Mouse (Mus musculus): ENCODE results near the gene Cntn1. TPM values are rescaled to one million over a fixed set of nuclear protein-coding genes. Genes with fewer than 3 reads are reported as not detected.

Gene Cntn1
- polyA plus RNA-seq, 1 experiment from 2014 or later = 3.1 TPM

DNA sequence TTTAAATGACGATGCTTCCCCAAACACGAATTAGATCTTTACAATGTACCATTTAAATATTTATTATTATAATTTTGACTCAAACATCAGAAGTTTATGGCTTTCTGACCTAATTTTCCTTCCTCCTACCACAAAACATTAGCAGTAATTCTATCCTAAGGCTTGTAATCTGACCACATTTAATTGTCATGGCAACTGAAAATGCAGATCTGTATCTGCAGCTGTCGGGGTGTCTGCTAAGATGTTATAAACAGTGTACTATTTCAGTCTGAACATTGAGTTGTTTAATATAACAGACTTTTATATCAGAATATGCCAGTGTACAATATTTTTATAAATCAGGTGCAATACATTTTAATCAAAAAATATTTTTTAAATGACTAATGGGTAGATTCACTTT, 10.0 kb downstream of the Cntn1 start:
- Histone ChIP-seq H3K4me1 (no peaks in the 10 kb centered on the region), H3K36me3 (no peaks in the 10 kb centered on the region), H3K27ac (no peak overlapping the region), H3K4me2 (replicated peaks) (no peak overlapping the region), H3K4me3 (no peak overlapping the region), H3K9ac (no peak overlapping the region), H3K27me3 (no peaks in the 10 kb centered on the region), H3K9me3 (no peaks in the 10 kb centered on the region)
- no peak for ATAC-seq (ENCODE audit: insufficient number of reproducible peaks, insufficient read depth, low FRiP score, low TSS enrichment)
- 55% methylated on average over 3 of the region's 3 CpGs for WGBS

DNA sequence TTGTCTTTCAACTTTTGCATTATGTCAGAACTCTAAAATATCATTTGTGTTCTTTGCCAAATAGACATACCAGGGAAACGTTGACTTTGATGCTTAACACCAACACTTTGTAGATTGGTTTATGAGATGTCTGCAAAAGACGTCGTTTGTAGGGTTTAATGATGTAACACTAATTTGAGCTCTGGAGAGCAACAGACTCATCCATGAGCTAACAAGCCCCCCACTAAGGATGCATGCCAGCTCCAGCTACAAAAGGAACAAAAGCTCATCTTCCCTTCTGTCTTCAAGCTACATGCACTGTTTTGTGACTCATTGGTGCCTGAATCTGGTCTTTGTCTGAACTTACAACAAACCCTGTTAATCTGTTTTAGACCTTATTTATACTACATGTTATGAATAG, 28.5 kb downstream of the Cntn1 start:
- ATAC-seq (ENCODE audit: insufficient number of reproducible peaks, insufficient read depth, low FRiP score, low TSS enrichment) = no peak
- Histone ChIP-seq H3K36me3 (no peaks in the 10 kb centered on the region), H3K9me3 (no peaks in the 10 kb centered on the region), H3K4me1 (no peaks in the 10 kb centered on the region), H3K4me2 (replicated peaks) (no peak overlapping the region), H3K27ac (no peak overlapping the region), H3K4me3 (no peak overlapping the region), H3K27me3 (no peaks in the 10 kb centered on the region), H3K9ac (no peak overlapping the region)
- 79% methylated on average over 3 of the region's 3 CpGs for WGBS

DNA sequence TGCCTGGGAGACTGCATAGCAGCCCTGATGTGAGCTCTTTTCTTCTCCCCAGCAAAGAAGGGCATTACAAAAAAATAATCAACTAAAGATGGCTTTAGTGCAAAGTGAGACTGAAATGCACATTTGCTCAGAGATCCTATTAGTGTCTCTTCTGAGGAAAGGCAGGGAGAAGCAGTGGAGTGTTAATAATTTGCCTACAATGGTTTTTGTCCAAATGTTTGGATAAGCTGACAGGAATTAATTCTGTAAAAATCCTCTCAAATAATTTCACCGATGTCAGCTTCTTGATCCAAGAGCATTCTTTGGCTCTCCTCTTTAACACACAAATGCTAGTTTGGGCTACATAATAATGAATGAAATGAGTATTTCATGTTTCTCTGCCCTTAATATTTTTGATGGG, 34.9 kb downstream of the Cntn1 start:
- H3K9me3 ChIP-seq = no peaks in the 10 kb centered on the region
- no peak overlapping the region for H3K4me3 ChIP-seq
- H3K27me3 ChIP-seq = no peaks in the 10 kb centered on the region
- H3K27ac ChIP-seq = no peak overlapping the region
- no peaks in the 10 kb centered on the region for H3K4me1 ChIP-seq
- no peak for ATAC-seq (ENCODE audit: insufficient number of reproducible peaks, insufficient read depth, low FRiP score, low TSS enrichment)
- H3K4me2 ChIP-seq (replicated peaks) = no peak overlapping the region
- no peaks in the 10 kb centered on the region for H3K36me3 ChIP-seq
- no peak overlapping the region for H3K9ac ChIP-seq
- 71% methylated on average over 1 of the region's 1 CpGs for WGBS

DNA sequence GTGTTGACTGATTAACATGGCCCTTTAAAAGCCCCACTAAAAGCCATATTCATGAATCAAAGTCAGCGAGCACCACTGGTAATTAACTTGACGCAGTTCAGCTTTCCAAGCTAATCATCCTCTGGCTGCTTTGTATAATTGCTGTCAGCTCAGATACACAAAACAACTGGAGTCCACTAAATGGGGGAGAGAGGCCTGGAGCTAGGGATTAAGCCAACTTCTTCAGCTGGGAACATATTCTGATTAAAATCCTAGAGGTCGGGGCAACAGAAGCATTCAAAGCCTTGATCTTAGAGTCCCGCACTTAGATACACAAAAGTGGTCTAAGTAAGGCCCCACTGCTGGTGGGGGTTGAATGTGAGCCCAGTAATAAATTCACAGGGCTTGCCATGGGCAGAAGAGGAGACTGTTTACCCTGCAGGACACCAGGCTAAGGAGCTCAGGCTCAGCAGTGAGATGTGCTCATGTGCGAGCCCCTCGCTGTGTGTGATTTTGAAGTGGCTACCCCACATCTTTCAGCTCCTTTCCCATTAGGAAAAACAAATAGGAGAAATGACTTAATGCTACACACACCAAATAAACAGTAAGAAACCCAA, 36.8 kb downstream of the Cntn1 start:
- 43% methylated on average over 6 of the region's 6 CpGs for WGBS

DNA sequence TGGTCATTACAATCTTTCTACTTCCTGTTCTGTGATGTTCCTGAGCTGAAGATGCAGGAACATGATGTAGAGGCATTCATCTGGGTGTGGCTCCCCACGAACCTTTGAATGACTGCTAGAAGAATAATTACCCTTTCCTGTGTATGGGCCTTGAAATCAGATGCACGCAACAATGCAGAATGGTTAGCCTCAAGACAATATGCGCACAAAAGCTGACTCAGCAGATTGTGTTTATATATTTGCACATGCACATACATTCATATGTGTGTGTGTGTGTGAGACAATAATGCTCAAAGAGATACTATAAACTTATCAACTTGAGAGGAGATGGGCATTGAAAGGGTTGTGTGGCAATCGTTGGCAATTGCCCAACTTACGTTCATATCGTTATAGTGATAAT, 39.8 kb downstream of the Cntn1 start:
- Histone ChIP-seq H3K27ac (no peak overlapping the region), H3K4me3 (no peak overlapping the region), H3K4me1 (no peaks in the 10 kb centered on the region), H3K4me2 (replicated peaks) (no peak overlapping the region), H3K27me3 (no peaks in the 10 kb centered on the region), H3K9ac (no peak overlapping the region), H3K36me3 (no peaks in the 10 kb centered on the region), H3K9me3 (no peaks in the 10 kb centered on the region)
- 92% methylated on average over 6 of the region's 6 CpGs for WGBS
- no peak for ATAC-seq (ENCODE audit: insufficient number of reproducible peaks, insufficient read depth, low FRiP score, low TSS enrichment)

More for the DNA sequence above, 36.8 kb downstream of the Cntn1 start:
- no peaks in the 10 kb centered on the region for H3K27me3 ChIP-seq
- H3K4me1 ChIP-seq = no peaks in the 10 kb centered on the region
- H3K36me3 ChIP-seq = no peaks in the 10 kb centered on the region
- no peak overlapping the region for H3K4me2 ChIP-seq (replicated peaks)
- H3K27ac ChIP-seq = no peak overlapping the region
- H3K4me3 ChIP-seq = no peak overlapping the region
- no peak for ATAC-seq (ENCODE audit: insufficient number of reproducible peaks, insufficient read depth, low FRiP score, low TSS enrichment)
- H3K9ac ChIP-seq = no peak overlapping the region
- H3K9me3 ChIP-seq = no peaks in the 10 kb centered on the region

DNA sequence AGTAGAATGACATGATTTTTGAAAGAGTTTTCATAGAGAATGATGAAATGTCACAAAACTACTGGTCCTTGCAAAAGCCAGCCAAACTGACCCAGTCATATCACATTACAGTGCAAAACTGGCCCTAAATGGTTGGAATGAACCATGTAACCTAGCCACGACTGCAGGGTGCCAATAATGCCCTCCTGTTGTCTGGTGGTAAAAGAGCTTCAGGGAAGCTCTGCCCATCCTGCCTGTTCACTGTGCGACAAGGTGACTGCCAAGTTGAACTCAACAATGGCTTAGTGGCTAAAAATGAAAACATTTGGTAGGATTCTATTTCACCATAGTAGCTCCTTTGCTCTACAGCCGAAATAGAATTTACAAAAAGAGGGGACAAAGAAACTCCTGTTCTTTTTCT, 41.1 kb downstream of the Cntn1 start:
- no peaks in the 10 kb centered on the region for H3K27me3 ChIP-seq
- no peaks in the 10 kb centered on the region for H3K4me1 ChIP-seq
- H3K9me3 ChIP-seq = no peaks in the 10 kb centered on the region
- no peaks in the 10 kb centered on the region for H3K36me3 ChIP-seq
- no peak overlapping the region for H3K4me2 ChIP-seq (replicated peaks)
- no peak overlapping the region for H3K4me3 ChIP-seq
- no peak for ATAC-seq (ENCODE audit: insufficient number of reproducible peaks, insufficient read depth, low FRiP score, low TSS enrichment)
- H3K9ac ChIP-seq = no peak overlapping the region
- H3K27ac ChIP-seq = no peak overlapping the region
- WGBS = 54% methylated on average over 3 of the region's 3 CpGs

DNA sequence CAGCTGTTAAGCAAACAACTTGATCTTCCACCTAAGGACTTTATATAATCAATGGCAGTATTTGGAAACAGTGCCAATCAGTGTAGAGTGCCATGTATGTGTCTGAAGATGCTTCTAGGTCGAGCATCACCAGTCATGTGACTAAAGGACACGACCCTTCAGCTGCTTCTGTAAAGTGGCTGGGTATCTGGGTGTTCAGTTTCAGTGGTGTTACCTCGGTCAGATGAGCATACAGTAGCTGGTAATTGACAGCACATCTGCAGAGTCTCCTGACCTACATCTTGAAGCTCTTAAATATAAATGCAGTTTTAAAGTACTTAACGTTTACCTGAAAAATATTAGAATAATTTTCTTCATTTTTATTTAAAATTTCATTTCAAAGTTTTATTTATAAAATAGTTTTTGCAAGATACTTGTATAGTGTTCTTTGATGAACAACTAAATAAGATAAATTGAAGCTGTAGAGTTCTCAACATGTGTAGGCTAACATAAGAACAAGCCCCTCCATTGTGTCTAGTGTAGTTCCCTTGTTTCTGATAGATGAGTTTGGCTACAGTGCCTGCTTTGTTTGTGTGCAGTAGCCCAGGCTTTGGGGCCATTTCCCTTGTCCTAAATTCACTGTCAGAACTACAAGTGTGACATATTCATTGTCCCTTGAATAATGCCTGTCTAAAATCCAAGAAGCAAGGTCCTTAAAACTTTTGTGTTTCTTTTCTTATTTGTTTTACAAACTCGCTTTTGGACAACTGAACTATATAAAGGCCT, 48.6 kb downstream of the Cntn1 start:
- no peaks in the 10 kb centered on the region for H3K4me1 ChIP-seq
- H3K27ac ChIP-seq = no peak overlapping the region
- 39% methylated on average over 5 of the region's 5 CpGs for WGBS
- no peak overlapping the region for H3K9ac ChIP-seq
- no peak for ATAC-seq (ENCODE audit: insufficient number of reproducible peaks, insufficient read depth, low FRiP score, low TSS enrichment)
- H3K4me2 ChIP-seq (replicated peaks) = no peak overlapping the region
- no peaks in the 10 kb centered on the region for H3K36me3 ChIP-seq
- no peaks in the 10 kb centered on the region for H3K9me3 ChIP-seq
- no peak overlapping the region for H3K4me3 ChIP-seq
- no peaks in the 10 kb centered on the region for H3K27me3 ChIP-seq

DNA sequence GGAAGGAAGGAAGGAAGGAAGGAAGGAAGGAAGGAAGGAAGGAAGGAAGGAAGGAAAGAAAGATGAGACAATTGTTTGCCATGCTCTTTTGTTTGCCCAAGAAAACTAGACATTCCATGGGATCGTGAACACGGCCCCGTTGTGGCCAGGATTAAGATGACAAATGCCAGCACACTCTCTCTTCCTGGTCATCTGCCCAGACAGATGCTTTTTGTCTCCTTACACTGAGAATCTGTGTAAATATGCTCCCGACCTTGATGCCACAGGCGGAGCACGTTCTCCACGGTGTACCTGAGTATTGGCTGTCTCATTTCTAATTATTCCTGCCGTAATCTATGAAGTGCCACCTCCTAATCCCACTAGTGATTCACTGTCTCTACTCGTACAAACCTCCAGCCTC, 51.0 kb downstream of the Cntn1 start:
- no peak overlapping the region for H3K9ac ChIP-seq
- H3K4me3 ChIP-seq = no peak overlapping the region
- H3K36me3 ChIP-seq = no peaks in the 10 kb centered on the region
- no peak overlapping the region for H3K27ac ChIP-seq
- ATAC-seq (ENCODE audit: insufficient number of reproducible peaks, insufficient read depth, low FRiP score, low TSS enrichment) = no peak
- no peaks in the 10 kb centered on the region for H3K27me3 ChIP-seq
- 77% methylated on average over 9 of the region's 9 CpGs for WGBS
- no peaks in the 10 kb centered on the region for H3K4me1 ChIP-seq
- H3K9me3 ChIP-seq = no peaks in the 10 kb centered on the region
- no peak overlapping the region for H3K4me2 ChIP-seq (replicated peaks)

DNA sequence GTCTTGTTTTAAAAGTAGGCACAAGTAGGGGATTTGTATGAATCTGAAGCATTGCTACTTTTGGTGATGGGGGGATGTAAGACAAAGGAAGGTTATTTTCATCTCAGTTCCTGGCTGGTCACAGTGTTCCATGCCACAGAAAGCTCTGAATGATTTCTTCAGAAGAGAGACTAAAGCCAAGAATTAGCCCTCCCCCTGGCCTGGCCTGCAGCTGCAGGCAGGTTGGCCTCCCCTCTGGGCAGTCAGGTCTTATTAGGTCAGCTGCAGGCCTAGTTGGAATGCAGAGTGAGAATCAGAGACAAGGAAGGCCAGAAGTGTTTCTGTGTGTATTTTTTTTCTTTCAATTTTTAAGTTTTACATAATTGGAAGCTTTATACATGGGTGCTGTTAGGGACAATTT, 61.5 kb downstream of the Cntn1 start:
- Histone ChIP-seq H3K36me3 (no peaks in the 10 kb centered on the region), H3K27ac (no peak overlapping the region), H3K4me1 (peaks cover 5% of the 10 kb centered on the region; the same call in 1 of the 2 replicates), H3K27me3 (no peaks in the 10 kb centered on the region), H3K9ac (no peak overlapping the region), H3K4me3 (no peak overlapping the region), H3K4me2 (replicated peaks) (no peak overlapping the region), H3K9me3 (no peaks in the 10 kb centered on the region)
- ATAC-seq (ENCODE audit: insufficient number of reproducible peaks, insufficient read depth, low FRiP score, low TSS enrichment) = no peak

DNA sequence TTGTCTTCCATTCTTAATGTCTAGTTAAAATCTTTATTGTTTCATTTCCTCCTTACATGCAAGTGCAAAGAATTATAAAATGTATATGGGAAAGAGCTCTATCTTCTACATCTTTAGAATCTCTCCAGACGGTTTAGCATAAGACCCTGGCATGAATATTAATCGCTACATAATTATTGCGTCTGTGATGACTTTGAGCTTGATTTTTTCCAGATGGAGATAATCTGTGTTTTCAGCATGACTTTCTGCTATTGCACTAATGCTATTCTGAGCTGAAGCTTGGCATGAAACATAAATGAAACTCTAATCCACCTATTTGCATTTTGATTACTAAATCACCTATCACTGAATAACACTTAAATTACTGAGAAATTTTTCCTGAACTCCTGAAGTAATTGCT, 82.0 kb downstream of the Cntn1 start:
- ATAC-seq (ENCODE audit: insufficient number of reproducible peaks, insufficient read depth, low FRiP score, low TSS enrichment) = no peak

DNA sequence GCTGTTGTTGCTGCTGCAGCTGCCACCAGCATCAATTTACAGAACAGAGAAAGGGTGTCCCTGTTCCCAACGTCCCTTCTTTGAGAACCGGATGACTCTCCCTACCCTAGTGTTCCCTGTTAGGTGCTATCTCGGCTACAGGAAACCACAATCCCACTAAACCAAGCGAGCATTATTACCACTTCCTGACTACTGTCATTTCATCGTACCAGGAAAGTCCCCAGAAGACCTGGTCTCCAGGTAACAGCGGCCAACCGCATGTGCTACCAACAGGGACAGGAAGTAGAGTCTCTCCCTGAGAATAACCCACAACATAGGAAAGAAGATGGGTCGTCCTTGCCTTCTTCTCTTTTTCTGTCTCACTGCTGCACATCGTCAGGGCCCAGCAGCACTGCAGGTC, 83.3 kb downstream of the Cntn1 start:
- WGBS = 78% methylated on average over 9 of the region's 9 CpGs
- Histone ChIP-seq H3K27me3 (no peaks in the 10 kb centered on the region), H3K4me3 (no peak overlapping the region), H3K9me3 (no peaks in the 10 kb centered on the region), H3K4me2 (replicated peaks) (no peak overlapping the region), H3K4me1 (no peaks in the 10 kb centered on the region), H3K36me3 (no peaks in the 10 kb centered on the region), H3K27ac (no peak overlapping the region), H3K9ac (no peak overlapping the region)
- no peak for ATAC-seq (ENCODE audit: insufficient number of reproducible peaks, insufficient read depth, low FRiP score, low TSS enrichment)

More for the DNA sequence above, 82.0 kb downstream of the Cntn1 start:
- no peaks in the 10 kb centered on the region for H3K27me3 ChIP-seq
- WGBS = 52% methylated on average over 3 of the region's 3 CpGs
- no peak overlapping the region for H3K4me3 ChIP-seq
- H3K4me2 ChIP-seq (replicated peaks) = no peak overlapping the region
- H3K4me1 ChIP-seq = no peaks in the 10 kb centered on the region
- H3K36me3 ChIP-seq = no peaks in the 10 kb centered on the region
- no peak overlapping the region for H3K9ac ChIP-seq
- no peak overlapping the region for H3K27ac ChIP-seq
- H3K9me3 ChIP-seq = no peaks in the 10 kb centered on the region

DNA sequence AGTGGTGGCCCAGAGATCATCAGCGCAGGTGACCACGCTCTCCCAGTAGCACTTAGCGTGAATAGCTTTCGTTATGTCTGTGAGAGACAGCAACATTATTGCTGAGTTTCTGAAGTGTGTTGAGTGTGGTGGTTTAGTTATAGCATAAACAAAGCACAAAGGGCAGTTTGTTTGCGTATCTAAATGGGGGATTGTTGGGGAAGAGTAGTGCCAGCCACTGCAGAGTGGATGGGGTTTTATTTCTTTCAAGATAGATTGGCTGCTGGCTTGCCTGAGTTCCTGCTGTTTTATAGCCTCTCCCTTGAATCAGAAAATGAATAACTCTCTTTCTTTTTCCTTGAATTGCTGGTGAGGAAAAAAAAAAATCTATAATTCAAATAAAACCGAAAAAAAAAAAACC, 86.1 kb downstream of the Cntn1 start:
- Histone ChIP-seq H3K4me2 (replicated peaks) (no peak overlapping the region), H3K4me3 (no peak overlapping the region), H3K27me3 (no peaks in the 10 kb centered on the region), H3K9me3 (no peaks in the 10 kb centered on the region), H3K4me1 (no peaks in the 10 kb centered on the region), H3K9ac (no peak overlapping the region), H3K36me3 (no peaks in the 10 kb centered on the region), H3K27ac (no peak overlapping the region)
- WGBS = 70% methylated on average over 6 of the region's 6 CpGs
- ATAC-seq (ENCODE audit: insufficient number of reproducible peaks, insufficient read depth, low FRiP score, low TSS enrichment) = no peak
